Mouse (Mus musculus): ENCODE results near the gene Zwilch. TPM values are rescaled to one million over a fixed set of nuclear protein-coding genes. Genes with fewer than 3 reads are reported as not detected.

Zwilch gene
- total and polyA plus RNA-seq, 3 experiments: 49.3 to 74.1 (median 72.8) TPM

DNA sequence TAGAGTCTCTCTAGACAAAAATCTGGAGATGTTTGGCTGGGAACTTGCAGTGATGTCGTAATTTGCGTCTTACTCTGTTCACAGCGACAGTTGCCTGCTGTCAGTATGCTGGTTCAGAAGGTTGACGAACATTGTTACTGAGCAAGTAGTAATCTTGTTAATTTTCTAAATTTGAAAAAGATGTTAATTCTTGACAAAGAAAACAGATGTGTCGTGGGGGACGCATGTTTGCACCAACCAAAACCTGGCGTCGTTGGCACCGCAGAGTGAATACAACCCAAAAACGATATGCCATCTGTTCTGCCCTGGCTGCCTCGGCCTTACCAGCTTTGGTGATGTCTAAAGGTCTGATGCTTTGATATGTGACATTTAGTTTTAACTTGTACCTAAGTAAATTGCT lies 2.5 kb upstream of the Zwilch start:
- peak overlapping the region; percentile 4; the same call in 1 of the 2 replicates for H3K27ac ChIP-seq (ENCODE audit: insufficient read depth, low read depth)
- peak overlapping the region; percentile 64 to 96 (median 91) for H3K4me3 ChIP-seq (replicated peaks in 1 of 3; ENCODE audit: low read depth in 2 of 3, low read length in 2 of 3, poor library complexity in 1 of 3)
- H3K79me2 ChIP-seq (replicated peaks; ENCODE audit: control insufficient read depth, extremely low read depth, insufficient read depth, poor library complexity, severe bottlenecking): peaks cover 69% of the 10 kb centered on the region
- peak overlapping the region; percentile 93 for H3K9ac ChIP-seq (ENCODE audit: insufficient read depth, low read depth)
- no peaks in the 10 kb centered on the region for H3K27me3 ChIP-seq (replicated peaks)
- H3K9me3 ChIP-seq (replicated peaks; ENCODE audit: low read length): no peaks in the 10 kb centered on the region
- TF ChIP-seq BHLHE40 (IDR thresholded peaks at IDR 0.05; ENCODE audit: low read depth, low read length) (no peak), POLR2AphosphoS2 (IDR thresholded peaks at IDR 0.05; ENCODE audit: low read depth, low read length) (no peak; the same call in 1 of the 2 replicates), JUN (IDR thresholded peaks at IDR 0.05; ENCODE audit: insufficient read depth, low read depth, low read length) (no peak), MEF2A (IDR thresholded peaks at IDR 0.05; ENCODE audit: borderline replicate concordance, low read depth, low read length) (no peak), EP300 (IDR thresholded peaks at IDR 0.05; ENCODE audit: low read length) (no peak), USF2 (conservative IDR thresholded peaks at IDR 0.05; ENCODE audit: low read depth, low read length) (no peak), JUND (conservative IDR thresholded peaks at IDR 0.05; ENCODE audit: low read depth, low read length) (no peak), ZKSCAN1 (IDR thresholded peaks at IDR 0.05; ENCODE audit: borderline replicate concordance, low read depth, low read length) (no peak), PAX5 (IDR thresholded peaks at IDR 0.05; ENCODE audit: low read length) (no peak), RCOR1 (conservative IDR thresholded peaks at IDR 0.05; ENCODE audit: low read depth, low read length) (no peak), MAZ (IDR thresholded peaks at IDR 0.05; ENCODE audit: low read depth, low read length) (no peak), TCF12 (IDR thresholded peaks at IDR 0.05; ENCODE audit: low read depth, low read length) (no peak)
- H3K4me1 ChIP-seq (ENCODE audit: control insufficient read depth in 1 of 2, insufficient read depth in 2 of 2): peaks cover 2 to 43% of the 10 kb centered on the region in 2 experiments; a peak in 3 of 4 replicates
- dilution Hi-C loops (cut with MboI; ENCODE audit: extremely low pct_ligation_motif_present, extremely low pct_unique_long_range_greater_than_20kb, low sequenced_read_pairs) (no loop called here), in situ Hi-C loops (cut with MboI; ENCODE audit: low pct_ligation_motif_present, low pct_unique_long_range_greater_than_20kb, low sequenced_read_pairs) (no loop called here)
- peaks cover 37 to 50% of the 10 kb centered on the region in 2 experiments for H3K36me3 ChIP-seq (replicated peaks in 1 of 2; ENCODE audit: control insufficient read depth in 1 of 2, insufficient read depth in 1 of 2, low read length in 1 of 2)
- DNase-seq (ENCODE audit: extremely low read depth): no peak
- peak overlapping the region; percentile 96 for H3K4me2 ChIP-seq (ENCODE audit: insufficient read depth, low read depth, poor library complexity, severe bottlenecking)

DNA sequence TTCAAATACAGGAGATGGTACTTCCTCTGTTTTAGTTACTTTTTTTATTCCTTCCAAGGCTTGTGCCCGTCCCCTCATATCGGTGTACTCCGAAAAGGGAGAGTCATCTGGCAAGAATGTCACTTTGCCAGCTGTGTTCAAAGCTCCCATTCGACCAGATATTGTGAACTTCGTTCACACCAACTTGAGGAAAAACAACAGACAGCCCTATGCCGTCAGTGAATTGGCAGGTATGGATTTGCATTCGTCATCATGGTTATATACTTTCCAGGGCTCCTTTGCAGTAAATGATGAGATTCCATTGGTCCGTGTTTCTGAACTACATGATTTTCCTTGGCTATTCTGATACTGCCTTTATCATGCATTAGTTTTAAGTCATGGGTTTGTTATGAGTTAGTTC lies 1.9 kb upstream of the Zwilch start:
- Histone ChIP-seq H3K4me1 (ENCODE audit: control insufficient read depth in 1 of 2, insufficient read depth in 2 of 2) (peaks cover 0 to 40% of the 10 kb centered on the region in 2 experiments; a peak in 2 of 4 replicates), H3K79me2 (replicated peaks; ENCODE audit: control insufficient read depth, extremely low read depth, insufficient read depth, poor library complexity, severe bottlenecking) (peaks cover 68% of the 10 kb centered on the region), H3K9ac (ENCODE audit: insufficient read depth, low read depth) (peak overlapping the region; percentile 93), H3K27me3 (replicated peaks) (no peaks in the 10 kb centered on the region), H3K9me3 (replicated peaks; ENCODE audit: low read length) (no peaks in the 10 kb centered on the region), H3K36me3 (replicated peaks in 1 of 2; ENCODE audit: control insufficient read depth in 1 of 2, insufficient read depth in 1 of 2, low read length in 1 of 2) (peaks cover 37 to 47% of the 10 kb centered on the region in 2 experiments), H3K4me3 (replicated peaks in 1 of 3; ENCODE audit: low read depth in 2 of 3, low read length in 2 of 3, poor library complexity in 1 of 3) (peak overlapping the region; percentile 64 to 96 (median 91)), H3K4me2 (ENCODE audit: insufficient read depth, low read depth, poor library complexity, severe bottlenecking) (peak overlapping the region; percentile 96), H3K27ac (ENCODE audit: insufficient read depth, low read depth) (no peak overlapping the region)
- TF ChIP-seq CHD1 (IDR thresholded peaks at IDR 0.05; ENCODE audit: low read depth, low read length) (no peak; the same call in 1 of the 2 replicates), ETS1 (conservative IDR thresholded peaks at IDR 0.05; ENCODE audit: low read depth, low read length) (no peak), POLR2AphosphoS2 (IDR thresholded peaks at IDR 0.05; ENCODE audit: low read depth, low read length) (peak; percentile 66), SIN3A (IDR thresholded peaks at IDR 0.05; ENCODE audit: low read length) (0 out of 2 replicates have a peak, but pooled peaks have one; percentile 20), CHD2 (IDR thresholded peaks at IDR 0.05; ENCODE audit: low read length) (no peak), EP300 (IDR thresholded peaks at IDR 0.05; ENCODE audit: low read length) (no peak), MYC (IDR thresholded peaks at IDR 0.05; ENCODE audit: low read depth, low read length) (0 out of 2 replicates have a peak, but pooled peaks have one; percentile 6)
- in situ Hi-C loops (cut with MboI; ENCODE audit: low pct_ligation_motif_present, low pct_unique_long_range_greater_than_20kb, low sequenced_read_pairs): no loop called here
- dilution Hi-C loops (cut with MboI; ENCODE audit: extremely low pct_ligation_motif_present, extremely low pct_unique_long_range_greater_than_20kb, low sequenced_read_pairs): no loop called here
- no peak for DNase-seq (ENCODE audit: extremely low read depth)
